Mouse (Mus musculus): Measurements from ENCODE around the gene Rgs7.

GRCm38 (mm10) chr1:175431356-175432053, 60.8 kb downstream of the Rgs7 start:
- TF ChIP-seq CTCF (IDR thresholded peaks at IDR 0.05; ENCODE audit: low read depth) (no peak), EP300 (optimal IDR thresholded peaks at IDR 0.05) (no peak)

Data from stomach, postnatal 0 days (tissue).